In genomic region chr16:45090005-45090404, GRCm38 (mm10) we compare ENCODE assay signal across 1 mouse cellular context.
TF ChIP-seq lines count a peak whose summit lies in the region.

No protein-coding gene starts in this region.

TF ChIP-seq in CH12.LX, 34 proteins besides CTCF, POLR2A, EP300 and RAD21 (continued from another document):
- TF ChIP-seq SIN3A (IDR thresholded peaks at IDR 0.05; ENCODE audit: low read length) (peak; percentile 78; the same call in 1 of the 2 replicates), POLR2AphosphoS2 (IDR thresholded peaks at IDR 0.05; ENCODE audit: low read depth, low read length) (no peak), MXI1 (IDR thresholded peaks at IDR 0.05; ENCODE audit: low read depth, low read length) (no peak), ZMIZ1 (IDR thresholded peaks at IDR 0.05; ENCODE audit: low read depth, low read length) (no peak), MAFK (IDR thresholded peaks at IDR 0.05; ENCODE audit: insufficient replicate concordance, low read length) (no peak), ETS1 (conservative IDR thresholded peaks at IDR 0.05; ENCODE audit: low read depth, low read length) (peak; percentile 35)
